Mouse (Mus musculus): ENCODE data around the gene Noct.

Noct gene

DNA sequence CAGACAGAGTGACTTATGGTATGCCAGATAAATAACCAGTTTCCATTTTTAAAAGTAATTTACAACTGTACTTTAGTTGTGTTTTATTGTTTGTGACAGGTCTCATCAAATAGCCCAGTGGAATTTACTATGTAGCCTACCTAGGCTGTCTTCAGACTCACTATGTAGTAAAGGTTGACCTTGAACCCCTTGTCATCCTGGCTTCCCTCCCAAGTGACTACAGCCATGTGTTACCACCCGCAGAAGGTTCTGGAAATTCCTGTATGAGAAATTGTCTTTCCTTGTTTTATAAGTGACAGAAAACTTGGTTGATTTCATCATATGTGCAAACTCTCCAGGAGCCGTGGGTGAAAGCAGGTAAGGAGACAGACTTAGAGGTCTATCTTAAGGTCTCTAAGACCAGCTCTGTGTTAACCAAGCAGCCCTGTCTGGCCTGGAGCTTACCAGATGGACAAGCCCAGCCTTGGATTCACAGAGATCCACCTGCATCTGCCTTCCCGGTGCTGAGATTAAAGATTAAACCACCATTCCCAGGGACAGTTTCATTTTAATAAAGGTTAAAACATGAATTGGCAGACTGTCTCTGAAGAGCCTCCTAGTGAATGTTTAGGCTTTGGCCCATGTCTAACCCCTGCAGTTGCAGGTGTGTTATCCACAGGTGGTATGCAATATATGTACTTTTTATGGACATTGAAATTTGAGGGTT is 8.1 kb downstream of the Noct start:
- no peak for DNase-seq

DNA sequence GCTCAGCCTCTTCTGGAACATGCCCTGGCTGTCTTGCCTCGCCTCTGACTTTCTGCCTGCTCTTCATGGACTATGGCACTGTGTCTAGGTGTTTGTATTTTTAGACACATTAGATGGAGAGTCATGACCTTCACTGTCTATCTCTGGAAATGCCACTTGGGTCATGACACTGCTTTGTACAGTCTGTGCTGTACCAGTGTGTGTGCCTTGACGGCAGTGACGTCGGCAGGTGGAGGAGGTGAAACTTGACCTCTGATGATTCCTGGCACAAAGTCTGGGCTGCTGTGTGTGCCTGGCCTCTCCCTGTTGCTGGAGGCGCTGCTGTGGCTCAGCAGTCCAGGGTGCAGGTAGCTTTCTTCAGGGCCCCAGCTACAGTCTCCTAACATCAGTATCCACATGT is 9.2 kb downstream of the Noct start:
- peak; percentile 78 for DNase-seq

DNA sequence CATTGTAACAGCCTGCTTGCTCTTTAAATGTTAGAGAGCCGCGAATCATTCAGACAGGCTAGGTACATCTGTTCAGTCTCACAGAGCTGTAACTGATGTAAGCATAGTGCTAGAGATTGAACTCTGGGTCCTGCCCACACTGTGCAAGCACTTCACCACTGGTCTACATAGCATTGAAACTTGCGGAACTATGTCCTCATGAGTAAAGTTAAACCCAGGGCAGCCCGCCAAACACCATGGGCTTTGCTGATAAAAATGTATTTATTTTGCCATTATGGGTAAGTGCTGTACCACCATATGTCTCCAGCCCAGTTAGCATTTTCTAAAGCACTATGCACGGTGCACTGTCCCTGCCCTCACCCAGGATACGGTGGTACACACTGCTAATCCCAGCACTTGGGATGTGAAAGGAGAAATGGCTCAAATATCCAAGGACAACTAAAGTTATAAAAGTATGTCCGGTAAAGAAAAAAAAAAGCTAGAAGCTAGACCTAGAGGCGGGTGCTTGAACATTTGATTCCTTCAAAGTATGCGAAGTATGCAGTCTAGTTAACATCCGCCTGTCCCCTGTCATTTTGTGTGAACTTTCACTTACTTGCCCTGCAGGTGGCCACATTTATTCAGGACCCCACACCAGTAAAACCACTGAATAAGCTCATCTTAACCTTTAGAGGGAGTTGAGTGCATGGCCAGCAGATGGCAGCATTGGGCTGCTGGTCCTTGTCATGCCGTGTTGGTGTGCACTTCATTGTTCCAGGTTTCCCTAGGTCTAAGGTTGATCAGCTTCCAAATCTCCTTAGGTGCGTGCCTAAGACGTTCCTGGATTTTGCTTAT is 9.9 kb downstream of the Noct start:
- peak; percentile 94 for DNase-seq

DNA sequence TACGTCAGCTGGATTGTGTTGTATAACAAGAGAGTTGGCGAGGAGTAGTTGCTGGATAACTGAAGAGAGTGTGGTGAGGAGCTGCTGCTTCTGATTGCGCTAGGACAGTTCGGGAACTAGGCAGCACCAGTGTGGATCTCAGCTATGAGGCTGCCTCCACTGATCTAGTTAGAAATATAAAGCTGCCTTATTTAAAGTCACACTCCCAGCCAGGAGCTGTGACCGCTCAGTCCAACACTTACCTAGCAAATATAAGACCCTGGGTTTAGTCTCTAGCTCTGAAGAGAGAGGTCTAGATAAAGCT is 10.5 kb downstream of the Noct start:
- DNase-seq, result no peak

DNA sequence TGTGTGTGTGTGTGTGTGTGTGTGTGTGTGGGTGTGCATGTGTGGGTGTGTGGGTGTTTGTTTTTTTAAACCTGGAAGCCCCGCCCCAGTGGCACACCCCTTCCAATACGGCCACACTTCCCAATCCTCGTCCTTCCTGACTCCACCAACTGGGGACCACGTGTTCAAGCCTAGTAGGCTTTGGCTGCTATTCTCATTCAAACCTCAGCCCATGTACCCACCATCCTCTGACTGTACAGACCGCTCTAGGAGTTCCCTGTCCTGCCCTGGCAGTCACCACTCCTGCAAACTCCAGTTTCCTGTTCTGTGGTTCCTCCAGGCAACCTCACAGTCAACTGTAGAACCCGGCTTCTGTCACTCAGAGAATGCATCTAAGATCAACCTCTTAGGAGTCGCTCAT is 14.3 kb downstream of the Noct start:
- peak; percentile 44 for DNase-seq

DNA sequence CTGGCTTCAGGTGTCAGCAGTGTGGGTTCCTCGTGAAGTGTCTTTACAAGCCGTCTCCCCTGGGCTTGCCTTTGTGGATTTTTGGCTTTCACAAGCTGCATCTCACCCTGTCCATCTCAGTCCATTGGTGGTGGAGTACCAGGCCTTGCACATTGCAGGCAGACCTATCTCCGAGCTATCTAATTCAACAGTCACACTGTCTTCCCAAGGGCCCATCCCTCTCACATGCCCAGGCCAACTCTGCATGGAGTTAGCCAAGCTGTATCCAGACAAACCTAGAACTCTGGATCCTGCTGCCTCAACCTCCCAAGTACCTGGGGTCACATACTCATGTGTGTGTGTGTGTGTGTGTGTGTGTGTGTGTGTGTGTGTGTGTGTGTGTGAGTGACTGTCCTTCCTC is 15.3 kb downstream of the Noct start:
- no peak for DNase-seq

DNA sequence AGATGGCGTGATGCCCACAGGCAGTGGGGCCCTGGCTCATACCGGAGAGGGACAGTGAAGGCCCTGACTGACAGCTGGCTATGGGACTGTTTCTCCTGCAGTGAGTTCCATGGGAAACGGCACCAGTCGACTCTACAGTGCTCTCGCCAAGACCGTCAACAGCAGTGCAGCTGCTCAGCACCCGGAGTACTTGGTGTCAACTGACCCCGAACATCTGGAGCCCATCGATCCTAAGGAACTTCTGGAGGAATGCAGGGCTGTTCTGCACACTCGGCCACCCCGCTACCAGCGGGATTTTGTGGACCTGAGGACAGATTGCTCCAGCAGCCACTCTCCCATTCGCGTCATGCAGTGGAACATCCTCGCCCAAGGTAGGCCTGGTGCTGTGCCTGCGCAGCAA is 23.5 kb downstream of the Noct start:
- DNase-seq, result peak; percentile 59

DNA sequence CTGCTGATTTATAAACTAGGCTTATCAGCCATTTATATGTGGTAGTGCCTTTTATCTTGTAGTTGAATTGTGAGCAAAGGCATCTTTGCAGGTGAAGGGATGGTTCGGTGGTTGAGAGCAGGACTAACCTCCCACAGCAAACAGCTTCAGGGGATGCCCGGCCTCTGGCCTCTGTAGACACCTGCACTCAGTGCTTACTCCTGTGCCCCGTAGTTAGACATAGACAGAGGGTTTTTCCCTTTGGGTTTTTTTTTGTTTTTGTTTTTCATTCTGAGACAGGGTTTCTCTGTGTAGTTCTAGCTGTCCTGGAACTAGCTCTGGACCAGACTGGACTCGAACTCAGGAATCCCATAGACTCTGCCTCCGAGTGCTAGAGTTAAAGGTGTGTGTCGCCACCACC is 24.4 kb downstream of the Noct start:
- DNase-seq, result no peak

DNA sequence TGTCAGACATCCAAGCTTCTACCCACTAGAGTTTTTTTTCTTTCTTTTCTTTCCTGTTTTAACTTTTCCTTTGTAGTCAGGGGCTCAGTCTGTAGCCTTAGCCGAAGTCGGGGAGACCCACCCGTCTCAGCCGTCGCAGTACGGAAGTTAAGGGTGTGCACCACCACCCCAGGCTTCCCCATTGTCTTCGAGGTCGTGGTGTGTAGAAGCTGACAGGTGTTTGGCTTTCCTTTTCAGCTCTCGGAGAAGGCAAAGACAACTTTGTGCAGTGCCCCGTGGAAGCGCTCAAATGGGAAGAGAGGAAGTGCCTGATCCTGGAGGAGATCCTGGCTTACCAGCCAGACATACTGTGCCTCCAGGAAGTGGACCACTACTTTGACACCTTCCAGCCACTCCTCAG is 25.2 kb downstream of the Noct start:
- DNase-seq, result no peak

DNA sequence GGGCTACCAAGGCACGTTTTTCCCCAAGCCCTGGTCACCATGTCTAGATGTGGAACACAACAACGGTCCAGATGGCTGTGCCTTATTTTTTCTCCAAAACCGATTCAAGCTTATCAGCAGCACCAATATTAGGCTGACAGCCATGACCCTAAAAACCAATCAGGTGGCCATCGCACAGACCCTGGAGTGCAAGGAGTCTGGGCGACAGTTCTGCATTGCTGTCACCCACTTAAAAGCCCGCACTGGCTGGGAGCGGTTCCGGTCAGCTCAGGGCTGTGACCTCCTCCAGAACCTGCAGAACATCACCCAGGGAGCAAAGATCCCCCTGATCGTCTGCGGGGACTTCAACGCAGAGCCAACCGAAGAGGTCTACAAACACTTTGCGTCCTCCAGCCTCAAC is 25.6 kb downstream of the Noct start:
- DNase-seq, result no peak

DNA sequence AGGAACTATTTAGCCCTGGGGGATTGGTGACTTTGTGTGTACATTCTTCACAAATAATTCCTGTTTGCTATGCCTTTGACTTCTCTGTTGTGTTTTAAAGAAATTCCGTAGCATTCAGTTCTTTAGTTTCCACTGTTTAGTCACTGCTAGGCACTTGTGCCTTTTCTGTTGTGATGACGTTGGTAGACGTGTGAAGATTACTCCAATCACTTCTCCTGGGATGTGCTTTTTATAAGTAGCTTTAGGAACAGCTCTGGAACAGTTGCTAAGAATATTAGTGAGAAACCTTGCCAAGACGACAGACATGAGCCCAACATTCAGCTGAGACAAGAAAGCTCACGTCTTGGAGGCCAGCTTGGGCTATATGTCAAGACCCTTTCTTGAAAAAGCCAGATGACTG is 26.8 kb downstream of the Noct start:
- no peak for DNase-seq

DNA sequence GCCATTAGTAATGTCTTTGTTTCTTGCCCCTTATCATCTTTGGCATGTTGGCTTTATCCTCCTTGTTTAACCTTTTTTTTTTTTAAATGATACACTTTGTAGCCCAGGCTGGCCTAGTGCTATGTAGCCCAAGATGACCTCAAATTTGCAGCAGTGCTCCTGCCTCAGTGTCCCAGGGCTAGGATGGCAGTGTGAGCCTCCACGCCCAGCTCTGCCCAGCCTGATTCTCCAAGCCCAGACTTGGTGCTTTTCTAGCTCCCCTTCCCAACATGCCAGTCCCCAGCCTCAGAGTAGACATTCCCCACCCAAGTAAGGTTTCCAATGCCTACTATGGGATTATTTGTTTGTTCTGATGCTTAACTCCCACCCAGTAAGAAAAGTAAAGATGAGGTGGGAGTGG is 28.0 kb downstream of the Noct start:
- DNase-seq, result no peak

DNA sequence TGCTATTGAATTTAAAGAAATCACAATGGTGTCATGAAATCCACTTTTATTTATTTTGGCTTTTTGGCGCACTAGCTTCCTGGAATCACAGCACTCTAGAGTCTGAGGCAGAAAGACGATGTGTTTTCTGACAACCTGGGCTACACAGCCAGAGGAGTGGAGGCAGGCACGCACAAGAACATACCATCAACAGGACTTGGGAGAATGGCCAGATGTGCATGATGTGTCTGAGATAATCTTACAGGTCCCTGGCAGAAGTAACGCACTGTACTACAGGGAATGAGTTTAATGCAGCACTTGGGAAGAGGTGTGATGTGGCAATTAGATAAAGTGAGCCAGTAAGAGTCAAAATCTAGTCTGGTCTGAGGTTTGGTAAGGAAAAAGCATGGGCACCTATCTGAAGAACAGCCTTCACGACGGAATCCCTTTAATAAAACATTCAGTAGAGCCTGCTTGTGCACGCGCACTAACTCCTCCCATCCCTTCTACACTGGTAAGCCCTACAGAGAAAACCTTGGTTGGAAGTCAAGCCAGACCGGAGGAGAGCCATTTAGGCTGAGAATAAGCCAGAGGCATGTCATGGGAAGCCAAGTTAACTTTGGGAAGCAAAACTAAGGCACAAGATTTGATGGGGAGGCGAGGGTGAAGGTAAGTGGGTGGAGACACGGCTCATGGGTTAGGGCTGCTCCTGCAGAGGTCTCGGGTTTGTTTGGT is 28.6 kb downstream of the Noct start:
- DNase-seq, result no peak

DNA sequence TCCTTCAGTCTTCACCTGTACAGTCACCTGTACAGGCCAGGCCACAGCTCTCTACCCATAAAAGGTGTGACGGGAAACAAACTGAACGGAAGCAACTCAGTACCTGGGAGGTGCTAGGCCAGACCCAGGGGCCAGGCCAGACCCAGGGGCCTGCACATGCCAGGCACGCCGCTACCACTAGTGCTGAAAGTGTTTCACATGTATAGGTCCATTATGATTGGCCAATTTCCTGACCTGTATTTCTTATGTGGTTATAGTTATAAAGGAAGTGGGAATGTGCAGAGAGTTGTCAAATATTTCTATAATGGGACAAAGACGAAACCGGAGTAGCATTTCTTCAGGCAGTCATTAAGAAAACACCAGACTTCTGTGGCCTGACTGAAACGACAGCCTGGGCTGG is 30.5 kb downstream of the Noct start:
- no peak for DNase-seq

DNA sequence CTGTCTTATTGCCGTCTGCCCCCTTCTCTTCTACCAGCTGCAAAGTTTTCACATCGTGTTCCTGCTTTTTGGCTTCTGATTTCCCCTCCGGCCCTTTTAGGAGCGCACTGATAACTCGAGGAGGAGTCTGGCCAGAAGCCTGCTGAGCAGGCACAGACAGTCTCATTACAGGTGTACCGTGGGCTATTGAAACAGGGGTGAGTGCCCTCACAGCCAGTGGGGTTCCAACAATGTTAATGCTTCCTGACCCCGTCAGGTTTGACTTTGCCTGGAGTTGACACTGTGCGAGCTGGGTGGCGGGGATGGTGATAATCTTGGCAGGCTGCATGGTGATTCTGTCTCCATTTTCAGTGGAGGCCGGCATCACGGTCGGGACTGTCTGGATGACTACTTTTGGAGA is 32.2 kb downstream of the Noct start:
- no peak for DNase-seq

DNA sequence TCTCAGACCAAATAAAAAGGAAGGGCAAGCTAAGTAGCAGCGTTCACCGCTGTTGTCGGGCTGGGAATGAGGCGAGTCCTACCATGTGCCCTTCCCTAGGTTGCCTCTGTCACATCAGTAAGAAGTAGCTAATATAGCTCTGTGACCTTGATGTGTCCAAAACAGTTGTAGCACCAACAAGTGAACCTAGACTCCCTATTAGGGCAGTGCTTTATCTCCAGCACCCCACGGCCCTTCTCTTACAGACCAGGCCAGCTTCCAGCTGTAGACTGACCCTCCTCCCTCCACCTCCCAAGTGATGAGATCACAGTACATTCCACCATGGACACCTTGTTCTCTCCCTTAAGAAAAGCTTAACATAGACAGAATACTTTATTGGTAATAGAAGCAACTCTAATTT is 33.8 kb downstream of the Noct start:
- no peak for DNase-seq

DNA sequence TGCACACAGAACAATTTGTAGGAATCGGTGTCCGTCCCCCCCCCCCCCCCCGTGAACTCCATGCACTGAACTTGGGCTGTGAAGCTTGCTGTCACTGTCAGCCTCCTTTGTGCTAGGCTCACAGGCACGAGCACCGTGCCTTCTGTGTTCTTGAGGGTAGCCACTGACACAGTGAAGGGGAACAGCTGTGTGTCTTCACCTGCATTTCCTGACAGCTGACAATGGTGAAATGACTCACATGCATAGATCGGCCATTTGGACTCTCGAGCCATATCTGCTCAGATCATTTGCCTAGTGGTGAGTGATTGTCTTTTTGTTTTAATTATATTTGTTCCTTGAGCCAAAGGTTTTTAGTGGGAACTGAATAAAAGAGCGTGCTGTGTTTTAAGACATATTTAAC is 38.7 kb downstream of the Noct start:
- no peak for DNase-seq

DNA sequence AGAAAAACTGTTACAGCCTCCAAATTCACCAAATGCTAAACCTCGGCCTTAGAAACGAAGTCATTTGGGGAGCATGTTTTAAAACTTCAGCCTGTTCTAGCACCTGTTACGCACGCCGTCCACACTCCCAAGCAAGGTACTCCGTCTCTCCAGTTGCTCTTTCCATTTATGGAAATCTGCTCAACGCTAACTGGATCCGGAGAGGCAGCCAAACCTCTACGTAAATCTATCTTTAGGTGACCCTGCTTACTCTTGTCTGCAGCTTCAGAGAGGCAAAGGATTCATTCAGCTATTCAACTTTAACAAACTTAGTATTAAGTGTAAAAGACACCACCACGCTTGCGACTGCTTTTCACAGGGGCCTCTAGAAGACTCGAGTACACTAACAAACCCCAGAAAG is 44.2 kb downstream of the Noct start:
- peak; percentile 26 for DNase-seq

DNA sequence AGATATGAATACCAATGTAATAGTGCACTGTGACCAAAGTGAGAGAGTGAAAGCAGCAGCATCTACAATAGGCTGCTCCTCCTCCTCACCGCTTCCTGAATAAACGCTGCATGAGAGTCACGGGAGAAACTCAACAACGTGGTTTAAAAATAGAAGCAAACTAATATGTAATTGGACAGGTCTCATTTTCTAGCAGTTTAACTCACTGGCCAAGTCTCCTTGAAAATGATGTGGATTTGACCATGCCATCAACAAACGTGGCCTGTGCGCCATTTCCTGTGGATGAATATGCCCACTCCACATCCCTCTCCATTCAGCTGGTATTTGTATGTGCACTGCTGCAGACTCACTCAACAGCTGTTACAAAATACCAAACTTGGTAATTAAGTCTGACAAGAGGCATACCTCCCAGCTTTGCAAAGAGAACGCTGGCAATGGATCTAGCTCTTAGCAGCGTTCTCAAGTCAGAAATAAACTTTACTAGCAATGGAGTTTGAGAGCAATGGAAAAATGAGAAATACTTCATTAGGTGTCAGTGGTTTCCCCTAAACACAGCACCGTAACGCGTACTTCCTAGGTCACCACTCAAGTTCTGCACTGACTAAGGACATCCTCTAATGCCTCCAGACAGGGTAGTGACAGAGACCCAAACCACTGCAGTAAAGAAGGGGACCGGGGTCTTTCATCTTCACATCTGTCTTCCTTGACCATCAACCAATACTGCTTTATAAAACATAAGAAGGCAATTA is 46.0 kb downstream of the Noct start:
- DNase-seq, result peak; percentile 60

DNA sequence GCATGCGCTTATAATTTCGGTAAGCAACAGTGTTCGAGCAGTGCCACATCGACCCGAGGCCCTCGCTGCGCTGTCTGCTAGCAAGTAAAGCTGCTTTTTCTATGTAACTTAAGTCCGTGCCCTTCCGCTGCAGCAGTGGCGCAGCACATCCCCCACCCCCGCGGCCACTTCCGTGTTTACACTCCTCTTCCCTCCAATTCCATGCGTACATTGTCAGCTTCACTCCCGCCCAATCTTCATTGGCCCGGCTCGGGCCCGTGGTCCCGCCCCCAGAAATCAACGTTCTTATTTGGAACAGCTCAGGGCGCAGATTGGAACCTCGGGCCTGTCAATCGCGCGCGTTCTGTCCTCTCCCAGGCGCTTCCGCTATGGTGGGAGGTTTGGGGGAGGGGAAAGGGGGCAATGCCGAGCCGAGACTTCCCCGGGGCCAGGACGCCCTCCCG is 51.7 kb downstream of the Noct start:
- DNase-seq, result peak; percentile 100

DNA sequence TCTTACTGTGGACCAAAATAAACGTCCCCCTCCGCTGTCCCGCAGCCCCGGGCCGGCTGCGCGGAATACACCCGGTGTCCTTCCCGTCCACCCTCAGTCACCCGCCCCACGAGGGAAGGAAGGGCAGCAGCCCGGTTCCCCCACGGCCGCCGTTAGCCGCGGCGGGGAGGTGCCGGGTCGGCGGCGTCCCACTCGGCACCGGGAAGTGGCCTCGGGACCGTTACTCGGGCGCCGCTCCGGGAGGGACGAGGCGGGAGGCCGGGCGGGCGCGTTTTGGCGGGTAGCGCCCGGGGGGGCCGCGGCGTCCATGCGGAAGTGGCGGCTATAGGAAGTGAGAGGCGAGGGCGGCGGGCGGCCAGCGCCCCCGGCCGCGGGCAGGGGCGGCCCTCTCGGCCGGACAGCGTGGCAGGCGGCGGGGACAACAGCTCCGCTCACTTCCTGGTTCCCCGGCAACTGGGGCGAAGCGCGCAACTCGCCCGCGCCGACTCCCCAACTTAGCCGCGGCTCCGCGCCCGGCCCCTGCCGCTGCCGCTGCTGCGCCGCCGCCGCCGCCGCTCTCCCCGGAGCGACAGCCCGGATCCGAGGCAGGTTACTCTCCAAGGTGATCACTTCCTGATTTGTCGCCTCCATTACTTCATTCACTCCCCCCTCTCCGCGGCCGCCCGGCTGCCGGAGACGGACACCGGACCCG is 52.3 kb downstream of the Noct start:
- DNase-seq, result peak; percentile 55

All from lung, postnatal 36 days (tissue).